Mouse (Mus musculus) v-Abl transformed pro-B cells (cell line): Measurements from ENCODE around the gene Lst1.

Experiments used
- in situ Hi-C, 2 experiments: fragments of 400-800 bp; cut with MboI; formaldehyde crosslinking; loops; one replicate each; pipeline ENCODE4 v1.15.1; 2025; ENCODE audit not compliant: unreplicated experiment in 2 of 2

Lst1 gene

DNA sequence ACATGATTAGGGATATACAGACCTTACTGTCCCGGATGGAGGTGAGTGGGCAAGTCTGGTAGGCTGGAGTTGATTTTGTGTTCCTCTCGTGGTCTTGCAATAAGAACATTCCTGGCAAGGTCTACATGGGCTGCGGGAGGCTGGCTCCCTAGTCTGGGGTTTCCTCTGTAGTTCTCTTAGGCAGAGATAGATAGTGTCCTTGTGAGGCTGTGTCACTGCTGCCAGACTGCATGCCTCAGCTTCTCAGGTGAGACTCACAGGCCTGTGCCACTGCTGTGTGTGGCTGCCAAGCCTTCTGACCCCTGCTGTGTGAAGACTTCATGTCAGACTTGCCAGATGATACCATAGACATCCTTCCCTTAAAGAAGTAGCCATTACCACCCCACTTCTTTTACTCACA lies 49.0 kb downstream of the Lst1 start:
- in situ Hi-C loops: loop anchor here in 1 of 2 experiments (25.0 kb wide), 1 partner anchor 373 kb away; the partner anchor contains the start of genes Cchcr1, Pou5f1 and Tcf19

DNA sequence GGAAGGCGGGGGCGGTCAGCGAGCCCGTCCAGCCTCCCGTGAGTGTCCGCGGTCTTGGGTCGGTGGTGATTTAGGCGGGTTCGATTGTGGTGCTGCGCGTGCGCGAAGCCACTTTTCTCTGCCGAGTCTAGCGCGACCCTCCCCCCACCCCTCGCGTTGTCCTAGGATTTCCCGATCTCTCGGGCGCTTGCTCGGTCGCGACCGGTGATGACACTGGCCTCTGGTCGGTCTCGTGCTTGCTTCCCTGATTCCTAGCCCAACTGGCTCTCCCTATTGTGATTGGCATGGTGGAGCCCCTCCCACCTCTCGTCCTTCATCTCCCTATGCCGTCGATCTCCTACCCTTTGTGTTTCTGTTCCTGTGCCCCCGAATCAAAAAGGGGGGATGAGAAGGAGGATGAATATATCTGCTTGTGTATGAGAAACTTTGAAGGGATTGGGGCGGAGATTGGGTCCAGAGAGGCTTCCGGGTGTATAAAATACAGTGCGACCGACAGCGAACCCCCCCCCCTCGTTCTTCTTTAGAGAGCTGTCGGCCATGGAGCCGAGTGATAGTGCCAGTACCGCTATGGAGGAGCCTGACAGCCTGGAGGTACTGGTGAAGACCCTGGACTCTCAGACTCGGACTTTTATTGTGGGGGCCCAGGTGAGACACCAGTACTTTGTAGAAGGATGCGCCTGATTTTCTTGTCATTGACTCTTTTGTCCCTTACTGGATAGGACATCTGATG lies 52.5 kb downstream of the Lst1 start:
- in situ Hi-C loops: loop anchor here in 1 of 2 experiments (25.0 kb wide), 1 partner anchor 377 kb away; the partner anchor contains the start of genes Cchcr1, Pou5f1 and Tcf19
